Mouse (Mus musculus): ENCODE results near the gene Hils1. TPM values are rescaled to one million over a fixed set of nuclear protein-coding genes. Genes with fewer than 3 reads are reported as not detected.
"Not testable (repeated sequence)": the region's sequence is repeated elsewhere in the genome, so short reads cannot be mapped to it uniquely, and the experiment has no call there.

The Hils1 gene
- polyA plus RNA-seq, 1 experiment: not detected

DNA sequence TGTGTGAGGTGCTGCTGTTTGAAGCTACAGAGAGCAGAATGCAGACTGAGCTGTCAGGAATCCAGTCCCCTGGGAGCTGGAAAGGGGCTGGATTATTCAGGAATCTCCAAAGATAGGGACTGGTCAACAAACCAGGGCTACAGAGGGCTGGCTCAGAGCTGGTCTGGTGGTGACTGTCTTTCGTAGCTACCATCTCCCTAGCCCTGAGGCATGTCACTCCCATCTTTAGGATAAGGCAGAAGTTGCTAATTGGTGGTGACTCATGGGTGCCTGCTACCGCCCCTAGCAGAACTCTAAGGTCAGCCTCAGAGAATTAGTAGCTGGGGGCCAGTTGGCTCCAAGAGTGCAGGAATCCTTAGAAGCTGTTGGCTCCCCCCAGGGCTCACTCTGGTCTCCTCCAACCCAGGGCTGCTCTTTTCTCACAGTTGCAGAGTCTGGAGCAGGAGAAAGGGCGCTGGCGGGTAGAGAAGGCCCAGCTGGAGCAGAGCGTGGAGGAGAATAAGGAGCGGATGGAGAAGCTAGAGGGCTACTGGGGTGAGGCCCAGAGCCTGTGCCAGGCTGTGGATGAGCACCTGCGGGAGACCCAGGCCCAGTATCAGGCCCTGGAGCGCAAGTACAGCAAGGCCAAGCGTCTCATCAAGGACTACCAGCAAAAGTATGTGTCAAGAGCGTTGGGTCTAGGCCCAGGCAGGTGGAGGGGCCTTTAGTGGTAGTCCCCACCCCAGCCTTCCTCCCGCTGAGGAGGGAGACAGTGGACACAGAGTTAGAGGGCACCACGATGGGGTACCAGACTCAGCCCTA lies 36.9 kb downstream of the Hils1 start:
- Histone ChIP-seq H3K4me3 (replicated peaks; ENCODE audit: extremely low read depth, low read depth, low read length) (no peak overlapping the region), H3K4me1 (ENCODE audit: control insufficient read depth, insufficient read depth, low read length) (peaks cover 17% of the 10 kb centered on the region)
- no peak for DNase-seq
- WGBS: 86% methylated on average over 12 of the region's 12 CpGs
- no peak for TF ChIP-seq CTCF (IDR thresholded peaks at IDR 0.05; ENCODE audit: insufficient read depth, low read length)
- no peak for TF ChIP-seq POLR2A (IDR thresholded peaks at IDR 0.05; ENCODE audit: borderline replicate concordance, extremely low read depth, low read depth, low read length)

DNA sequence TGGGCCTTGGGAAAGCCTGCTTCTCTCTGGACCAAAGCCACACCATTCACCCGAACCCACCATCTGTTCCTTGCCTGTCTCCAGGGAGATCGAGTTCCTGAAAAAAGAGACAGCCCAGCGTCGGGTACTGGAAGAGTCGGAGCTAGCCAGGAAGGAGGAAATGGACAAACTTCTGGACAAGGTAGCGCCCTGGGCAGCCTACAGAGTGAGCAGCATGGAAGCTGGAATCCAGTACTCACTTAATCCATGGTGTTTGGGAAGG lies 37.5 kb downstream of the Hils1 start:
- peaks cover 17% of the 10 kb centered on the region for H3K4me1 ChIP-seq (ENCODE audit: control insufficient read depth, insufficient read depth, low read length)
- TF ChIP-seq POLR2A (IDR thresholded peaks at IDR 0.05; ENCODE audit: borderline replicate concordance, extremely low read depth, low read depth, low read length) (no peak), CTCF (IDR thresholded peaks at IDR 0.05; ENCODE audit: insufficient read depth, low read length) (no peak)
- whole genome bisulfite sequencing: 55% methylated on average over 6 of the region's 6 CpGs
- no peak for DNase-seq
- no peak overlapping the region for H3K4me3 ChIP-seq (replicated peaks; ENCODE audit: extremely low read depth, low read depth, low read length)

DNA sequence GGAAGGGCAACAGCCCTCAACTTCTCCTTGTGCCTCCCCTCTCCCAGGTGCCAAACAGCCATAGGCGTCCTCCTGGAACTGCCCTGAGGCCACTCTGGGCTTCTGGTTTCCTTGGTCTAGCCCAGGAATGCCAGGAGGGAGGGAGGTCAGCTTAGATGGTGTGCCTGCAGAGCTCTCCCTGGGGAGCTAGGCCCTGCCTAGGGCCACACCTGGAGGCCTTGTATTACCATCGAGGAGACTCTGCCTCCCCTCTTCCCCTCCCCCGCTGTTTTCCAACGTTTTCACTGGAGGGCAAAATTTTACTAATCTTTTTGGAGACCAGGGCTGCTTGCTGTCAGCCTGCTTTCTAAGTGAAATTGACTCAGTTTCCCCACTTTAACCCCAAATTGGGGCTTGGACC lies 38.6 kb downstream of the Hils1 start:
- no peak overlapping the region for H3K4me3 ChIP-seq (replicated peaks; ENCODE audit: extremely low read depth, low read depth, low read length)
- peaks cover 10% of the 10 kb centered on the region for H3K4me1 ChIP-seq (ENCODE audit: control insufficient read depth, insufficient read depth, low read length)
- DNase-seq: no peak
- no peak for TF ChIP-seq CTCF (IDR thresholded peaks at IDR 0.05; ENCODE audit: insufficient read depth, low read length)
- no peak for TF ChIP-seq POLR2A (IDR thresholded peaks at IDR 0.05; ENCODE audit: borderline replicate concordance, extremely low read depth, low read depth, low read length)
- 39% methylated on average over 4 of the region's 4 CpGs for WGBS

DNA sequence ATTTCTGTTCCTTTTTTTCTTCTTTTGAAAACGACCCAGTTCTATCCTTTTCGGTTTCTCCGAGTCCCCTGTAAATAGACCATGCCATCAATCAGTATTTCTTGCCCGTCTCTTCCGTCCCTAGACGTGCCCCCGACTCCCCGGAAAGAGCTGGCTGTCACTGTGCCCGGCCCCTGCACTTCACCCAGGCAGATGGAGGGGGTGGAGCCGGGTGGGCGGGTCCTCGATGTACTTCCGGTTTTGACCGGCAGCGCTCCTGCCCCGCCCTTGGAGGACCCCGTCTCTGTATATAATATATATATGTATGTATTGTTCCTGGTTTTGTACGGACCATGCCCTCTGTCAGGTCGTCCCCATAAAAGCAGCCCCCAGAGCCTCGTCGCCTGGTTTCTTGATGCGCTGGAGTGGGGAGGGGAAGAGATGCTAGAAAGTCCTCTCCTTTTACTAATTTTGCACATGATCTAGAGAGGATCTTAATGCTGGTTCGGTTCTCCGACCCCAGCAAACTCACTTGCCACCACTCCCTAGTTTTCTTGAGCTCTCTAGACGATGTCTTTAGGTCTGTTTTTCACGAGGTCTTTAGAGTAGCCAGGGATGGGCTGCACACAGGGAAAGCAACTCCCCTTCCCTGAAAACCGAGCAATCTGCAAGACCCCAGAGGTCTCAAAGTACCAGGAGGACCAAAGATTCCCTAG lies 39.3 kb downstream of the Hils1 start:
- DNase-seq: peak; percentile 72
- H3K4me1 ChIP-seq (ENCODE audit: control insufficient read depth, insufficient read depth, low read length): peaks cover 9% of the 10 kb centered on the region
- peak overlapping the region; percentile 78 for H3K4me3 ChIP-seq (replicated peaks; ENCODE audit: extremely low read depth, low read depth, low read length)
- WGBS: 3% methylated on average over 27 of the region's 27 CpGs
- TF ChIP-seq POLR2A (IDR thresholded peaks at IDR 0.05; ENCODE audit: borderline replicate concordance, extremely low read depth, low read depth, low read length) (no peak), CTCF (IDR thresholded peaks at IDR 0.05; ENCODE audit: insufficient read depth, low read length) (no peak)

DNA sequence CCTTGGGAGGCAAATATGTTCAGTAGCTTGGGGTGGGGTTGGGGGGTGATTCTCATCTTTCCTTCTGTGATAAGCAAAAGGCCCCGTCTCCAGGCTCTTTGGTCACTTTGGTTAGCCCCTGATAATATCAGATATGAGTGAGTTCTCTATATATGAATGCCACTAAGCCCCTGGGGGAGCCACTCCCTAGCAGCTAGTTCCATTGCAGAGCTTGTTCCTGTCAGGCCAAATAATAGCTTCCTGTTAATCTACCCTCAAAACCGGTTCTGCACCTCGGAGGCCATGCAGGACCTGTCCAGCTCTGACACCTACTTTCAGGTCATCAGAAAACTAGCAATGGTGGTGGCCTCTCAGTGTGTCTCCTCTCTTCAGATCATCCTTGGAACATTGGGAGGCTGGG lies 40.0 kb downstream of the Hils1 start:
- DNase-seq: no peak
- TF ChIP-seq POLR2A (IDR thresholded peaks at IDR 0.05; ENCODE audit: borderline replicate concordance, extremely low read depth, low read depth, low read length) (no peak), CTCF (IDR thresholded peaks at IDR 0.05; ENCODE audit: insufficient read depth, low read length) (no peak)
- H3K4me3 ChIP-seq (replicated peaks; ENCODE audit: extremely low read depth, low read depth, low read length): no peak overlapping the region
- H3K4me1 ChIP-seq (ENCODE audit: control insufficient read depth, insufficient read depth, low read length): peaks cover 9% of the 10 kb centered on the region
- 27% methylated on average over 3 of the region's 3 CpGs for WGBS

DNA sequence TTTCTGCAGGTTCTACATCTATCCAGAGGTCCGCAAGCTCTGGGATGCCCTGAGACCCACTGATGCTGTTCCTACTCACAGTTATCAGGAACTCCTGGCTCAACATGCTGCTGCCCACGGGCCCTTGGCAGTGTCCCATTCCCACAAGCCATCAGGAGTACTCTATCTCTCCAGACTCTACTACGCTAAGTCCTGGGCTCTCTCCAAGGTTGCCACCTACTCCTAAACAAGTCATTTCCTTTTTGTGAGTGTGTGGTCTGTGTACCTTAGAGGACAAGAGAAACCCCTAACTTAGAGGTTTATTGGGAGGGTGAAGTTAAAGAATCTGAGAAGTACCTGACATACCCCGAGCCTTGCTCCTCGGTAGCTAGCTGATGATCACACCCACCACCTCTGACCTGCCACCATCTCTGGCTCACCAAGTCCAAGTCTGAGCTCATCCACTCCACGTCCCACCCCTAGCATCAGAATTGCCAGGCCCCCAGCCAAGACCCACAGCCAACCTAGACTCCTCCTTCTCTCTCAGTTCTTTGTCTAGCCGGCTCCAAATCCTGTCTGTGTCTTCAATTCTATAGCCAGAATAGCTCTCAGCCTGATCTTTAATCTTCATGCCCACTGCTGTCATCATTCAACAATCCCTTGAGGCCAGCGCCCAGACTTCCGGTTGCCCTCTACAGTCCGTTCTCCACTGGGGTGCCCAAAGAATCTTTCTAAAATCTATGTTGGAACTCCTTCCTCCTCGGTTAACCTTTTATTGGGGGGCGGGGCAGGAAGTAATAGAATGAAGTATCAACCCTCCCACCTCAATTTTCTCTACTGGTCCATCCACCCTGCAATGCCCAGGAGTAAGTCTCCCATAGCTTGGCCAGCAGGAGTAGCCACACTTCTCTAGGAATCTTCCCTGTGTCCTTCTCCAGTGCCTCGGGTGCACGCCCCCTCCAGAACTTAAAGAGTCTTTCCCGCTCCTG lies 41.6 kb downstream of the Hils1 start:
- TF ChIP-seq CTCF (IDR thresholded peaks at IDR 0.05; ENCODE audit: insufficient read depth, low read length) (no peak), POLR2A (IDR thresholded peaks at IDR 0.05; ENCODE audit: borderline replicate concordance, extremely low read depth, low read depth, low read length) (no peak)
- Histone ChIP-seq H3K4me1 (ENCODE audit: control insufficient read depth, insufficient read depth, low read length) (peaks cover 9% of the 10 kb centered on the region), H3K4me3 (replicated peaks; ENCODE audit: extremely low read depth, low read depth, low read length) (peak overlapping the region; percentile 59)
- DNase-seq: no peak
- 20% methylated on average over 15 of the region's 15 CpGs for WGBS

DNA sequence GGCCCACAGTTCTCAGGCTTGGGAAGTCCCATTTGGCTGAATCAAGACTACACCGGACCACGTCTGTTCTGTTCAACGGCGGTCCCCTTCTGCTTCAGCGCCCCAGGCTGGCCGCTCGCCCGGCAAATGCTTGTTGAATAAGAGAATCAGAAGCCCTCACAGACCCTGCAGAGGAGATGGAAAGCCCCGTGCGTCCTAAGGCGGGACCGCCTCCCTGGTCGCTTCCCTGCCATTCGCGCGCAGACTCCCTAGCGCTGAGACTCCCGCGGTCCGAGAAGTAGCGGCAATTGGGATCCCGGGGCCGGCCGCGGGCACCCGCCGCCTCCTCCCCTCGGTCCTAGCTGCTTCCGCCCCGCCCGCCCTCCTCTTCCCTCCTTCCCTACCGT lies 42.2 kb downstream of the Hils1 start, which contains the start of gene Samd14:
Gene Samd14, plus strand, starts transcription at position 251 of the 386 bp plus-strand sequence.
- WGBS: under 1% methylated on average over 31 of the region's 32 CpGs
- H3K4me3 ChIP-seq (replicated peaks; ENCODE audit: extremely low read depth, low read depth, low read length): peak within 1 kb of the TSS; percentile 59
- peaks cover 9% of the 10 kb centered on the region for H3K4me1 ChIP-seq (ENCODE audit: control insufficient read depth, insufficient read depth, low read length)
- no peak for DNase-seq
- no peak for TF ChIP-seq CTCF (IDR thresholded peaks at IDR 0.05; ENCODE audit: insufficient read depth, low read length)
- no peak for TF ChIP-seq POLR2A (IDR thresholded peaks at IDR 0.05; ENCODE audit: borderline replicate concordance, extremely low read depth, low read depth, low read length)

DNA sequence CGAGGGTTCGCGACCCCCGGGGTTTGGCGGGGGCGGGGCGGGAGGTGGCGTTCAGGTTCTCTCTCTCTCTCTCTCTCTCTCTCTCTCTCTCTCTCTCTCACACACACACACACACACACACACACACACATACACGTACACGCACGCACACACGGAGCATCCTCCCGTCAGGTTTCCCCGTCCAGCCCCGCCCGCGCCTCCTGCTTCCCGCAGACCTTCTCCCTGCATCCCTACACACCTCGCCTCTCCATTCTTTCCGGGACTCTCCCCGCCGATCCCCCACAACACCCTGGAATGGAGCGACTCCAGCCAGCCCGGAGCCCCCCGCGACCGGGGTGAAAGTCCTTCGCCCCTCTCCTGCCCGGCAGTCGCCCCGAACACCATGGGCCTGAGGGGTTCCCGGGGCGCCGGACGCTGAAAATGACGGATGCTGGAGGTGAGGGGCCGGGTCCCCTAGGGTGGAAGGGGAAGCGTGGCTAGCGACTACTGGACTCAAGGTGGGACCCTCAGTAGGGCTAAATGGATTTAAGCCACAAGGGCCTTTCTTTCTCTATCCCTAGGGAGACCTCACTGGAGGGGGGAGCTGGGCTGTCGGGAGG lies 42.8 kb downstream of the Hils1 start:
- no peak for DNase-seq
- WGBS: 3% methylated on average over 33 of the region's 40 CpGs
- TF ChIP-seq CTCF (IDR thresholded peaks at IDR 0.05; ENCODE audit: insufficient read depth, low read length) (no peak), POLR2A (IDR thresholded peaks at IDR 0.05; ENCODE audit: borderline replicate concordance, extremely low read depth, low read depth, low read length) (no peak)
- H3K4me1 ChIP-seq (ENCODE audit: control insufficient read depth, insufficient read depth, low read length): peaks cover 9% of the 10 kb centered on the region
- H3K4me3 ChIP-seq (replicated peaks; ENCODE audit: extremely low read depth, low read depth, low read length): peak overlapping the region; percentile 59

DNA sequence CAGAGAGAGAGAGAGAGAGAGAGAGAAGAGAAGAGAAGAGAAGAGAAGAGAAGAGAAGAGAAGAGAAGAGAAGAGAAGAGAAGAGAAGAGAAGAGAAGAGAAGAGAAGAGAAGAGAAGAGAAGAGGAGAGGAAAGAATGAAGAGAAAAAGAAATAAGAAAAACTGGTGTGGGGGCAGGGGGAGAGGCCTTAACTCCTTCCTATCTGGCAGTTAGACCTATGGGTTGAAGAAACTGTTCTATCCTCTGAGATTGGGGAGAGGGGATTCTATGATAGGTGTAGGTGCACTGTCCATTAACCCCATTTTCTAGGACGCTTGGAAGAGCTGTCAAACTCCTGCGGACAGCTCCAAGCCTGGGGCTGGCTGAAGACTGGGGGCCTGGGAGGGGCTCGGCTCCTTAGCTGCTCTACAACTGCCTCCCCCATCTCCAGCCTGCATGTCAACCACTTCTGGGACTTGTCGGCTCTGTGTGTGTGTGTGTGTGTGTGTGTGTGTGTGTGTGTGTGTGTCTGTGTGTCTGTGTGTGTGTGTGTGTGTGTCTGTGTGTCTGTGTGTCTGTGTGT lies 43.5 kb downstream of the Hils1 start:
- DNase-seq; H3K4me3 ChIP-seq (replicated peaks; ENCODE audit: extremely low read depth, low read depth, low read length); H3K4me1 ChIP-seq (ENCODE audit: control insufficient read depth, insufficient read depth, low read length): not testable (repeated sequence)
- 51% methylated on average over 4 of the region's 4 CpGs for WGBS
